Mouse (Mus musculus) left cerebral cortex, adult 8-10 months (tissue): ENCODE measurements around the gene Zfp408. TPM values are rescaled to one million over a fixed set of nuclear protein-coding genes. Genes with fewer than 3 reads are reported as not detected.
"Not testable (repeated sequence)": the region's sequence is repeated elsewhere in the genome, so short reads cannot be mapped to it uniquely, and the experiment has no call there.

Experiments used
- DNase-seq, 2 experiments: peaks; one replicate each; pipeline ENCODE4 v3.0.0; 2022; ENCODE audit warnings: low spot score in 2 of 2
- total RNA-seq, 4 experiments: library from RNA; stranded (reverse); gene quantifications; 2 replicates each; pipeline ENCODE4 v1.2.4; 2022

The Zfp408 gene
- total RNA-seq, 4 experiments from 2014 or later: 11.6 to 14.5 (median 13.7) TPM

GRCm38 (mm10) chr2:91651458-91652258 is 2.1 kb upstream of the Zfp408 start:
- no peak for DNase-seq

- no peak for DNase-seq
Observed at GRCm38 (mm10) chr2:91650360-91650995, 887 bp upstream of the Zfp408 start.

GRCm38 (mm10) chr2:91649152-91649551 is 439 bp downstream of the Zfp408 start:
- no peak for DNase-seq

GRCm38 (mm10) chr2:91646733-91647132 is 2.9 kb downstream of the Zfp408 start:
- DNase-seq: peak in 1 of 2 experiments; percentile 49

GRCm38 (mm10) chr2:91645811-91646210 is 3.8 kb downstream of the Zfp408 start:
- no peak for DNase-seq

- DNase-seq: no peak
Observed at GRCm38 (mm10) chr2:91645354-91645753, 4.2 kb downstream of the Zfp408 start.

GRCm38 (mm10) chr2:91644021-91644420 is 5.6 kb downstream of the Zfp408 start:
- no peak for DNase-seq

- no peak for DNase-seq
Observed at GRCm38 (mm10) chr2:91642825-91643415, 6.7 kb downstream of the Zfp408 start.

- DNase-seq: no peak
Observed at GRCm38 (mm10) chr2:91638931-91639330, 10.7 kb downstream of the Zfp408 start.

- DNase-seq: no peak
Observed at GRCm38 (mm10) chr2:91636727-91637338, 12.8 kb downstream of the Zfp408 start.

- DNase-seq: no peak
Observed at GRCm38 (mm10) chr2:91636229-91636628, 13.4 kb downstream of the Zfp408 start, which contains the start of gene F2. Gene F2 (minus strand): TSS chr2:91636414.

- DNase-seq: no peak
Observed at GRCm38 (mm10) chr2:91635486-91635885, 14.1 kb downstream of the Zfp408 start.

GRCm38 (mm10) chr2:91634841-91635240 is 14.8 kb downstream of the Zfp408 start:
- DNase-seq: no peak

- no peak for DNase-seq
Observed at GRCm38 (mm10) chr2:91633334-91633977, 16.1 kb downstream of the Zfp408 start.

GRCm38 (mm10) chr2:91632316-91632715 is 17.3 kb downstream of the Zfp408 start:
- no peak for DNase-seq

GRCm38 (mm10) chr2:91631826-91632225 is 17.8 kb downstream of the Zfp408 start:
- DNase-seq: no peak

GRCm38 (mm10) chr2:91630384-91630783 is 19.2 kb downstream of the Zfp408 start:
- no peak for DNase-seq

GRCm38 (mm10) chr2:91629682-91630081 is 19.9 kb downstream of the Zfp408 start:
- no peak for DNase-seq

GRCm38 (mm10) chr2:91628171-91628570 is 21.4 kb downstream of the Zfp408 start:
- no peak for DNase-seq

GRCm38 (mm10) chr2:91627486-91627885 is 22.1 kb downstream of the Zfp408 start:
- no peak for DNase-seq

- not testable (repeated sequence) for DNase-seq
Observed at GRCm38 (mm10) chr2:91623366-91623765, 26.2 kb downstream of the Zfp408 start.
